Mouse (Mus musculus): ENCODE measurements around the gene Gtf2a1l. TPM values are rescaled to one million over a fixed set of nuclear protein-coding genes. Genes with fewer than 3 reads are reported as not detected.

The Gtf2a1l gene
- polyA plus RNA-seq, 1 experiment from 2014 or later = not detected

DNA sequence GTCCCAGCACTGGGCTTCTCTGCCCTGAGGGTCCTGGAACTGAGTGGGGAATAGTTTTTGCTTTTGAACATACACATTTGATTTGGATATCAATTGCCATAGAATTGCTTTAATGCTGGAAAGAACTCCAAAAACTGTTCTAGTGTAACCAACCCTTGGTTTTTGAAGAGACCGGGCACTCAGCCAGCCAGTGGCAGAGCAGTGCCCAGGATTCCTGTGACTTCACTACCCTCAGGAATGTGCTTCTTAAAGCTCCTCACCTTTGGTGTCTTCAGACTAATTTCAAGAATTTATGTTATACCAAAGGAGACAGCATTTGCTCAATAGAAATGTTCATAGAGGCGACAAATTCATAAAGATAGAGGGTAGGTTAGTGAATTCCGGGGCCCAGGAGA lies 37.9 kb upstream of the Gtf2a1l start:
- Histone ChIP-seq H3K4me2 (no peak overlapping the region), H3K9ac (no peak overlapping the region), H3K27ac (no peak overlapping the region), H3K9me3 (replicated peaks) (no peaks in the 10 kb centered on the region), H3K27me3 (replicated peaks) (no peaks in the 10 kb centered on the region), H3K36me3 (peaks cover 3% of the 10 kb centered on the region; the same call in 1 of the 2 replicates), H3K4me3 (no peak overlapping the region), H3K4me1 (peaks cover 19% of the 10 kb centered on the region; the same call in 1 of the 2 replicates)
- WGBS (ENCODE audit: insufficient replicate concordance) = 75% methylated on average over 3 of the region's 3 CpGs
- no peak for ATAC-seq

DNA sequence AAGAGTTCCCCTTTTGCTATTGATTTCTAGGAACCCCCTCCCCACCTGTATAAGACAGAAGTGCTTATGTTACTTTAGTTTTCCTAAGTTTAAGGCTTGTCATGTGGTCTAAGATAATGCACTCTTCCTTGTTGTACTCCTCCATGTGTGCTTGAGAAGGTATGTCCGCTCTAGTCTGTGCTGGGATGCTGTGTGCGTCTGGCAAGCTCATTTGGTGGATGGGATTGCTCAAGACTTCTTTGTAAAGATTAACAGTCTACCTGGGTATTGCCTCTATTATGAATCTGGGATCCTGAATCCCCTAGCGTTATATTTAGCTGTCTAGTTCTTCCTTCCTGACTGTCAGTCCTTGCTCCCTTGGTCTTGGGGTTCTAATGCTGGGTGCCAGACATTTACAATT lies 35.8 kb upstream of the Gtf2a1l start:
- H3K9me3 ChIP-seq (replicated peaks) = no peaks in the 10 kb centered on the region
- WGBS (ENCODE audit: insufficient replicate concordance) = 66% methylated on average over 3 of the region's 3 CpGs
- no peak for ATAC-seq
- H3K27me3 ChIP-seq (replicated peaks) = no peaks in the 10 kb centered on the region
- peaks cover 8% of the 10 kb centered on the region; the same call in 1 of the 2 replicates for H3K36me3 ChIP-seq
- no peak overlapping the region for H3K27ac ChIP-seq
- no peak overlapping the region for H3K4me2 ChIP-seq
- H3K9ac ChIP-seq = no peak overlapping the region
- H3K4me3 ChIP-seq = no peak overlapping the region
- H3K4me1 ChIP-seq = peaks cover 16% of the 10 kb centered on the region; the same call in 1 of the 2 replicates

DNA sequence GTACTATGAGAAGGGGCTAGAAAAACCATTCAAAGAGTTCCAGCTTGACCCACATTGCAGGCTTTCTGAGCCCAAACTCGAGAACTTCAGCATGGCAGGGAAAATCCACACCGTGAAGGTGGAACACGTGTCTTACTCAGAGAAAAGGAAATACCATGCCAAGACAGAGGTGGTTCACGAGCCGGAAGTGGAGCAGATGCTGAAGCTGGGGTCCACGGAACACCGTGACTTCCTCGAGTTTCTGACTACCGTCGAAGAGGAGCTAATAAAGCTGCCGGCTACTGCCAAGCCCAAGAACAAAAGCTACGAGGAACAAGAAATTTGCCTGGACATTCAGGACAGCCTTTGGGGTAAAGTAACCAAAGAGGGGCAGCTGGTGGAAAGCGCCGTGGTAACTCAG lies 32.4 kb upstream of the Gtf2a1l start:
- H3K27ac ChIP-seq = no peak overlapping the region
- no peaks in the 10 kb centered on the region for H3K4me1 ChIP-seq
- no peak overlapping the region for H3K4me3 ChIP-seq
- no peak for ATAC-seq
- H3K9ac ChIP-seq = no peak overlapping the region
- H3K9me3 ChIP-seq (replicated peaks) = no peaks in the 10 kb centered on the region
- 83% methylated on average over 14 of the region's 14 CpGs for WGBS (ENCODE audit: insufficient replicate concordance)
- H3K4me2 ChIP-seq = no peak overlapping the region
- H3K36me3 ChIP-seq = peaks cover 8% of the 10 kb centered on the region; the same call in 1 of the 2 replicates
- H3K27me3 ChIP-seq (replicated peaks) = no peaks in the 10 kb centered on the region

DNA sequence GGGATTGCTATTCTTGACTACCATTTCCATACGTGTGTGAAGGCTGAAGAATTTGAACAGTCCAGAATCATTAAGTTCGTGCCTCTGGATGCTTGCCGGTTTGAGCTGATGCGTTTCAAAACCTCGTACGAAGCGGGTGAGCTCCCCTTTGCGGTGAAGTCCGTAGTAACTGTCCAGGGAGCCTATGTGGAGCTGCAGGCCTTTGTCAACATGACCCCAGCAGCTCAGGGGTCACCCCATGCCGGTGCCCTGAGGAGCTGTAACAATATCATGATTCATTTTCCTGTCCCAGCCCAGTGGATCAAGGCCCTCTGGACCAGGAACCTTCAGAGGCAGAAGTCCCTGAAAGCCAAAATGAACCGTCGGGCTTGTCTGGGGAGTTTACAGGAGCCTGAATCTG lies 31.9 kb upstream of the Gtf2a1l start:
- WGBS (ENCODE audit: insufficient replicate concordance) = 72% methylated on average over 12 of the region's 12 CpGs
- no peaks in the 10 kb centered on the region for H3K27me3 ChIP-seq (replicated peaks)
- no peak for ATAC-seq

DNA sequence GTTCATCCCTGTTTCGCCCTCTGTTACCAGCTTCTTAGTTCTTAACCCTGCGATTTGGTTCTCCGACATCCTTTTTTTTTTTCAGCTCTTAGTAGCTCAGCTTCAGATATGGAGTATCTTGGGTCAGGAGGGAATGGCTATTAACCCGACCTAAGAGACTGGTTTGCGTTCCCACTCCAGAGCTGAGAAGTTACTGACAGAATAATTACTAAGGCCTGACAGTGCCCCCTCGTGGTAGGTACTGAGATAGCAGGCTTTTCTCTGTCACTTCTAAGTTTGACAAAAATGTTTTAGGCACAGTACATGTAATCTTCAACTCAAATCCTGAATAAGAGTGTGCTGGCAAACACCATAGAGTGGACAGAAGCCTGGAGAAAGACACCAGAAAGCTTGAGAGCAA lies 27.4 kb upstream of the Gtf2a1l start:
- no peak overlapping the region for H3K4me3 ChIP-seq
- WGBS (ENCODE audit: insufficient replicate concordance) = 28% methylated on average over 6 of the region's 6 CpGs
- H3K27me3 ChIP-seq (replicated peaks) = no peaks in the 10 kb centered on the region
- no peaks in the 10 kb centered on the region; the same call in 1 of the 2 replicates for H3K36me3 ChIP-seq
- no peak overlapping the region for H3K27ac ChIP-seq
- H3K4me2 ChIP-seq = no peak overlapping the region
- no peak overlapping the region for H3K9ac ChIP-seq
- H3K4me1 ChIP-seq = no peaks in the 10 kb centered on the region
- H3K9me3 ChIP-seq (replicated peaks) = no peaks in the 10 kb centered on the region
- ATAC-seq = no peak

More for the DNA sequence above, 31.9 kb upstream of the Gtf2a1l start:
- no peak overlapping the region for H3K4me2 ChIP-seq
- peaks cover 8% of the 10 kb centered on the region; the same call in 1 of the 2 replicates for H3K36me3 ChIP-seq
- no peaks in the 10 kb centered on the region for H3K9me3 ChIP-seq (replicated peaks)
- H3K9ac ChIP-seq = no peak overlapping the region
- H3K4me1 ChIP-seq = no peaks in the 10 kb centered on the region
- H3K4me3 ChIP-seq = no peak overlapping the region
- H3K27ac ChIP-seq = no peak overlapping the region

DNA sequence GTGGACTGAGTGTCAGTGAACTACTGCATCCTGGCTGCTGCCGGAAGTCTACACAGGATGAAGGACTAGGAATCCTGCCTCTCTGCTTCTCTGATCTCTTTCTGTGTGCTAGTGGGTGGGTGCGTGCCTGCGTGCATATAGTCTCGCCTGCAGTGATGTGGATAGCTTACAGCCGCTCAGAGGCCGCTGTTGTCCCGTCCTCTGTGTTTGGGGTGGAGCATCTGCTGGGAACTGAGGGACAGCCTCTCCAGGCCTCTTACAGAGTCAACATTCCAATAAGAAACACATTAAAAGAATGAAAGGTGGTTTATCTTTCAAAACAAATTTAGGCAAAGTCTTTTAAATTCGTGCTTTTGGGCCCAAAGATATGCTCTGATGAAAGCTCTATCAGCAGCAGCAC lies 26.6 kb upstream of the Gtf2a1l start:
- no peaks in the 10 kb centered on the region for H3K27me3 ChIP-seq (replicated peaks)
- H3K27ac ChIP-seq = no peak overlapping the region
- H3K4me2 ChIP-seq = no peak overlapping the region
- no peak for ATAC-seq
- no peaks in the 10 kb centered on the region for H3K4me1 ChIP-seq
- no peak overlapping the region for H3K9ac ChIP-seq
- no peaks in the 10 kb centered on the region for H3K36me3 ChIP-seq
- H3K9me3 ChIP-seq (replicated peaks) = no peaks in the 10 kb centered on the region
- WGBS (ENCODE audit: insufficient replicate concordance) = 70% methylated on average over 8 of the region's 8 CpGs
- H3K4me3 ChIP-seq = no peak overlapping the region

DNA sequence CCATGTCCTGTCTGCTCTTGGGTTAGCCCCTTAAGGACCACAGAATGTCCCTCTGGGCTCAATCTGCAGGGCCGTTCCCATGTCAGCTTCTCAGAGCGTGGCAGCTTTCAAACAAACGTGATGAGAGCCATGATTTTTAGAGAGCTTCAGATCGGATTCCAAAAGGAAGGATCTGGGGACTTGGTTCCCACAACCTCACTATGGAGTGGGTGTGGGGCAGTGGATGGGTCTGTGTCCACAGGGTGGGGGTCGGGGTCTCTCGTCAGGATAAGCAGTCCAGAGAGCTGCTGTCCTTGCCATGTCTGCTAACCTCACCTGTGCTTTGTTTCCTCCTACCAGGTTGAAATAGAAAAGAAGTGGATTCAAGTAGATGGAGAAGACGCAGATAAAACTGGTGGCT lies 23.6 kb upstream of the Gtf2a1l start:
- H3K27ac ChIP-seq = no peak overlapping the region
- H3K9me3 ChIP-seq (replicated peaks) = no peaks in the 10 kb centered on the region
- no peak overlapping the region for H3K4me3 ChIP-seq
- H3K9ac ChIP-seq = no peak overlapping the region
- H3K4me2 ChIP-seq = no peak overlapping the region
- H3K4me1 ChIP-seq = no peaks in the 10 kb centered on the region
- H3K36me3 ChIP-seq = peaks cover 7% of the 10 kb centered on the region; the same call in 1 of the 2 replicates
- WGBS (ENCODE audit: insufficient replicate concordance) = 72% methylated on average over 7 of the region's 7 CpGs
- no peaks in the 10 kb centered on the region for H3K27me3 ChIP-seq (replicated peaks)
- no peak for ATAC-seq

DNA sequence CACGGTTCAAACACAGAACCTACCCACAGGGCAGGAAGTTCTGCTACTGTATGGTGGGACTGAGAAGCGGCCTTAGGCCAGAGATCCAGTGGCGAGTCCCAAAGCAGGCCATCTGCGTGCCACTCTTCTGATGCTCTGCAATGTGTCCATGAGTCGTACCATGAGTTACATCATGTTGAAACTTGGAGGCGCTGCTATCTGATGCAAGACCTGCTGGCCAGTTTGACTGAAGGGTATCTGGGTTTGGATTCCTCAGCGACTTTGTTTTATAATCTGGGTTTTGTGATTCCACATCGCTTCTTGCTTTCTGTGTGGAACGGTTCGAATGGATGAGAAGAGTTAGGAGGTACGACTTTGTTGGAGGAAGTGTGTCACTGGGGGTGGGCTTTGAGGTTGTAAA lies 23.2 kb upstream of the Gtf2a1l start:
- Histone ChIP-seq H3K36me3 (peaks cover 7% of the 10 kb centered on the region; the same call in 1 of the 2 replicates), H3K9ac (no peak overlapping the region), H3K27me3 (replicated peaks) (no peaks in the 10 kb centered on the region), H3K4me2 (no peak overlapping the region), H3K27ac (no peak overlapping the region), H3K4me1 (no peaks in the 10 kb centered on the region), H3K9me3 (replicated peaks) (no peaks in the 10 kb centered on the region), H3K4me3 (no peak overlapping the region)
- no peak for ATAC-seq
- 74% methylated on average over 11 of the region's 11 CpGs for WGBS (ENCODE audit: insufficient replicate concordance)

DNA sequence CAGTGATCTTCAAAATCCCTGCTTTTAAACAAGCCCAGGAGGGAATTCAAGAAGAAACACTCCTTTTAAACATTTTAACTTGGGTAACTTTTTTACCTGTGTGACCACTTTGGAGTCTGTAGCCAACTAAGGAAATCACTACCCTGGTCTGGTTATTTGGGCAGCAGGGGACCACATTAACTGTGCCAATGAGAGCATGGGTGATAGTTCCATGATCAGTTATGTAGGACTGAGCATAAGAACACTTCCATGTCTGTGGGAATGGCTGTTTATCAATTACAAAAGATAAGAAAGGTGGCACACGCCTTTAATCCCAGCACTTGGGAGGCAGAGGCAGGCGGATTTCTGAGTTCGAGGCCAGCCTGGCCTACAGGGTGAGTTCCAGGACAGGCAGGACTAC lies 21.3 kb upstream of the Gtf2a1l start:
- WGBS (ENCODE audit: insufficient replicate concordance) = 72% methylated on average over 3 of the region's 3 CpGs
- no peak for ATAC-seq
- no peak overlapping the region for H3K27ac ChIP-seq
- no peaks in the 10 kb centered on the region for H3K4me1 ChIP-seq
- H3K27me3 ChIP-seq (replicated peaks) = no peaks in the 10 kb centered on the region
- H3K9ac ChIP-seq = no peak overlapping the region
- peaks cover 7% of the 10 kb centered on the region; the same call in 1 of the 2 replicates for H3K36me3 ChIP-seq
- no peak overlapping the region for H3K4me3 ChIP-seq
- H3K4me2 ChIP-seq = no peak overlapping the region
- no peaks in the 10 kb centered on the region for H3K9me3 ChIP-seq (replicated peaks)

DNA sequence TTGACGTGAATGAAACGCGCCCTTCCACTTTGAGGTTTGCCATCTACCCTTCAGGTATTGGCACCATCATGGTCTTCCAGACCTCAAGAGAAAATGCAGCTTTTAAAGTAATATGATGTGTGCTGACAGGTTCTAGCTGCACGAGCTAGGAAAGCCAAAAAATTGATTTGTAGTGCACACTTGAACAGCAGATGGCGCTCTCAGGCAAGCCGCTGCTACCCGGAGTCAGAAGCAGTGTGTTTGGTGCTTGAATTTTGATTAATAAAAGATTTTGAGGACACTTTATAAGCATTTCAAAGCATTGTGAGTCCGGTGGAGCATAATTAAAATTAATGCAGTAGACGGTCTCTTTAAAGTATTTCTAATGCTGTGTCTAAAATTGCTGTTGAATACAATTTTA lies 16.4 kb upstream of the Gtf2a1l start:
- WGBS (ENCODE audit: insufficient replicate concordance) = 9% methylated on average over 9 of the region's 9 CpGs
- H3K36me3 ChIP-seq = peaks cover 7% of the 10 kb centered on the region; the same call in 1 of the 2 replicates
- H3K4me1 ChIP-seq = no peaks in the 10 kb centered on the region
- no peak overlapping the region for H3K9ac ChIP-seq
- ATAC-seq = no peak
- no peaks in the 10 kb centered on the region for H3K27me3 ChIP-seq (replicated peaks)
- no peak overlapping the region for H3K27ac ChIP-seq
- no peaks in the 10 kb centered on the region for H3K9me3 ChIP-seq (replicated peaks)
- H3K4me3 ChIP-seq = no peak overlapping the region
- no peak overlapping the region for H3K4me2 ChIP-seq

DNA sequence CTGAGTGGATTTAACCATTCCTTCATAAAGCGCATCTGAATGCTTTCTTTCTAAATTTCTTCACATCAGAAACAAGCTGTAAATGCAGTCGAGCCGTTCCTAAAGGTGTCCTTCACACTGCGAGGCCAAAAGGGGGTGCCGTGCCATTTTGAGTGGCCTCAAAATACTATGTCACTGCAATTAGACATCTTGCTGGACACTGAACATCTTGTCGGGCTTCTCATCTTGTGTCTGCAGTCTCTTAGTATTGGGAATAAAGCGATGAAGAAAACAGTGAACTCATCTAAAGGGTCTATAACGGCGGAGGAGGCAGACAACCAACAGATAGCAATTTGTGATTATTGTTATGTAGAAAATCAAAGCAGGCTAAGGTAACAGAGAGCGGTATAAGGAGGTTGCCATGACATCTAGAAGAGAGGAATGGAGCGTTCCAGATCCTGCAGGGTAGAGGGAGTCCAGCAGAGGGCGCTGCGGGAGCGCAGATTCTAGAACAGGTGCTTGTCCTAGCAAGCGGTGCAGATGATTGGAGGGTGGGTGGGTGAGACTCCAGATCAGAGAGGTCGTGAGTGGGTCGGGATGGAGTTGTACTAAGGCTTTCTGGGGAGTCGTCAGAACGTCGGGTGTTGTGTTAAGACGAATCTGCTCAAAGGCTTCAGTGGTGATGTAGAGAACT lies 15.6 kb upstream of the Gtf2a1l start:
- H3K4me2 ChIP-seq = no peak overlapping the region
- no peak overlapping the region for H3K4me3 ChIP-seq
- H3K4me1 ChIP-seq = no peaks in the 10 kb centered on the region
- no peaks in the 10 kb centered on the region for H3K9me3 ChIP-seq (replicated peaks)
- peaks cover 7% of the 10 kb centered on the region; the same call in 1 of the 2 replicates for H3K36me3 ChIP-seq
- peak; percentile 30; the same call in 1 of the 2 replicates for ATAC-seq
- WGBS (ENCODE audit: insufficient replicate concordance) = 22% methylated on average over 21 of the region's 21 CpGs
- H3K27me3 ChIP-seq (replicated peaks) = no peaks in the 10 kb centered on the region
- H3K27ac ChIP-seq = no peak overlapping the region
- no peak overlapping the region for H3K9ac ChIP-seq

DNA sequence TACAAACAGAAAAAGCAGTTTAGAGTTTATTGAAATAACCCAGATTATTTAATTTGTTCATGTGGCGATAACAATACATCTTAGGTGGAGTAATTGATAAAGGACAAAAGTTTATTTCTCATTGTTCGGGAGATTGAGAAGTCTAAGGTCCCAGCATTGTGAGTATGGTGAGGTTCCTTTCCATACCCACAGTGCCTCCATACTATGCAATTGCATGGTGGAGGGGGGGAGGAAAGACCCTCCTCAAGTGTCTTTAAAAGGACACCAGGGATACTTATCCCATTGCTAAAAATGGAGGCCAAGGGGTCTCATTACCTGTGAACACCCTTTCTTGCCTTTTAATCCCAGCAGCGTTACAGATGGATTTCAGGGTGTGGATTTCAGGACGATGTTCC lies 15.1 kb upstream of the Gtf2a1l start:
- H3K9ac ChIP-seq = no peak overlapping the region
- no peak overlapping the region for H3K4me3 ChIP-seq
- 59% methylated on average over 4 of the region's 4 CpGs for WGBS (ENCODE audit: insufficient replicate concordance)
- H3K27me3 ChIP-seq (replicated peaks) = no peaks in the 10 kb centered on the region
- no peak overlapping the region for H3K27ac ChIP-seq
- H3K36me3 ChIP-seq = peaks cover 6% of the 10 kb centered on the region; the same call in 1 of the 2 replicates
- no peak for ATAC-seq
- no peaks in the 10 kb centered on the region for H3K9me3 ChIP-seq (replicated peaks)
- no peak overlapping the region for H3K4me2 ChIP-seq
- H3K4me1 ChIP-seq = no peaks in the 10 kb centered on the region

DNA sequence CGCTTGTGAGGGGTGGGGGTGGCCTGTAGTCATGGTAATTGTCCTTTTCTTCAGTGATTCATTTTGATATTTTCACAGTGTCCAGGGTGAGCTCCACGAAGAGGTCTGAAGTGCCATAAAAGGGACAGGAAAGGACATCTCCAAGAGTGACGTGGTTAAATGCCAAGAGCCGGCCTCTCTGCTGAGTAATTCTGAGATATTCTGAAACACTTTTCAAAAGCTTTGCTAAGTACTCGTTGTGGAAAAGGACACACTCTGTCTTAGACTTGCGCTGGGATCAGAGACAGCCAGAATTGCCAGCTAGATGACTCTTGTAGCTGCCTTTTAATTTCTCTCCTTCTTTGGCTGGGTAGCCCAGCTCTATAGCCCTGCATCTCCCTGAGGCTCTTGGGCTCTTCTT lies 9.9 kb upstream of the Gtf2a1l start:
- no peaks in the 10 kb centered on the region for H3K36me3 ChIP-seq
- no peak overlapping the region for H3K4me2 ChIP-seq
- H3K4me1 ChIP-seq = no peaks in the 10 kb centered on the region
- H3K9ac ChIP-seq = no peak overlapping the region
- no peak overlapping the region for H3K4me3 ChIP-seq
- 64% methylated on average over 6 of the region's 6 CpGs for WGBS (ENCODE audit: insufficient replicate concordance)
- H3K27me3 ChIP-seq (replicated peaks) = no peaks in the 10 kb centered on the region
- ATAC-seq = no peak
- H3K27ac ChIP-seq = no peak overlapping the region
- no peaks in the 10 kb centered on the region for H3K9me3 ChIP-seq (replicated peaks)

Data from liver, embryonic 12.5 days (tissue).